Mouse (Mus musculus) MEL-GATA-1-ER (cell line): ENCODE data around the gene Mpp2.

Experiments used
- DNase-seq: peaks from one replicate; pipeline ENCODE4 v3.0.0-alpha.2; 2012; ENCODE audit warnings: low read depth; ENCODE audit errors: extremely low read depth

Mpp2 gene

GRCm38 (mm10) chr11:102087931-102088898 is at the start of gene Mpp2:
Gene Mpp2 (minus strand): TSS chr11:102088515.
- peak; percentile 89 for DNase-seq

- DNase-seq = peak; percentile 89
These were observed 49.5 kb upstream of the Mpp2 start for GRCm38 (mm10) chr11:102137625-102138446.

GRCm38 (mm10) chr11:102134516-102134915 is 46.2 kb upstream of the Mpp2 start:
- no peak for DNase-seq

GRCm38 (mm10) chr11:102117386-102117785 is 29.1 kb upstream of the Mpp2 start:
- no peak for DNase-seq

- no peak for DNase-seq
These were observed 27.9 kb upstream of the Mpp2 start for GRCm38 (mm10) chr11:102116241-102116640.

GRCm38 (mm10) chr11:102111576-102111975 is 23.3 kb upstream of the Mpp2 start:
- no peak for DNase-seq

- no peak for DNase-seq
These were observed 19.4 kb upstream of the Mpp2 start, which contains the start of gene Pyy for GRCm38 (mm10) chr11:102107732-102108131. Gene Pyy (minus strand): TSS chr11:102107832.

GRCm38 (mm10) chr11:102106911-102107310 is 18.6 kb upstream of the Mpp2 start:
- no peak for DNase-seq

GRCm38 (mm10) chr11:102102485-102103258 is 14.4 kb upstream of the Mpp2 start:
- DNase-seq = peak; percentile 50

- DNase-seq = no peak
These were observed 12.9 kb upstream of the Mpp2 start, which contains the start of gene Ppy for GRCm38 (mm10) chr11:102101219-102101618. Gene Ppy (minus strand): TSS chr11:102101319.

GRCm38 (mm10) chr11:102096887-102097391 is 8.6 kb upstream of the Mpp2 start:
- peak; percentile 84 for DNase-seq

GRCm38 (mm10) chr11:102096446-102096845 is 8.1 kb upstream of the Mpp2 start:
- peak; percentile 70 for DNase-seq

GRCm38 (mm10) chr11:102095676-102096075 is 7.4 kb upstream of the Mpp2 start:
- no peak for DNase-seq

- peak; percentile 92 for DNase-seq
These were observed 933 bp upstream of the Mpp2 start for GRCm38 (mm10) chr11:102089088-102089808.

GRCm38 (mm10) chr11:102087081-102087751 is 1.1 kb downstream of the Mpp2 start:
- DNase-seq = peak; percentile 66

GRCm38 (mm10) chr11:102086331-102086730 is 2.0 kb downstream of the Mpp2 start:
- no peak for DNase-seq

- no peak for DNase-seq
These were observed 4.2 kb downstream of the Mpp2 start for GRCm38 (mm10) chr11:102084159-102084558.

- DNase-seq = no peak
These were observed 5.1 kb downstream of the Mpp2 start for GRCm38 (mm10) chr11:102083193-102083592.

- no peak for DNase-seq
These were observed 6.0 kb downstream of the Mpp2 start for GRCm38 (mm10) chr11:102082322-102082721.

- no peak for DNase-seq
These were observed 14.6 kb downstream of the Mpp2 start for GRCm38 (mm10) chr11:102073722-102074121.
